Mouse (Mus musculus) liver, embryonic 12.5 days (tissue): ENCODE measurements around the gene Xpnpep3. TPM values are rescaled to one million over a fixed set of nuclear protein-coding genes. Genes with fewer than 3 reads are reported as not detected.
"Not testable (repeated sequence)": the region's sequence is repeated elsewhere in the genome, so short reads cannot be mapped to it uniquely, and the experiment has no call there.

ENCODE experiments used
- ATAC-seq: fragments of 200-750 bp; cut with Nextera tagmentation; 2 replicates; pipeline ENCODE4 v1.8.0; 2017; ENCODE audit warnings: moderate number of reproducible peaks, mild to moderate bottlenecking, moderate library complexity
- H3K27ac ChIP-seq: fragments of 300-500 bp; sonication (generic); 2 replicates; pipeline ENCODE4 v1.5.1; 2016; ENCODE audit warnings: mild to moderate bottlenecking
- H3K27me3 ChIP-seq: fragments of 300-500 bp; sonication (generic); replicated peaks from 2 replicates; pipeline ENCODE4 v1.6.1; 2016; ENCODE audit warnings: mild to moderate bottlenecking, moderate library complexity
- H3K36me3 ChIP-seq: fragments of 300-500 bp; sonication (generic); 2 replicates; pipeline ENCODE4 v1.6.1; 2016; ENCODE audit warnings: mild to moderate bottlenecking, moderate library complexity
- H3K4me1 ChIP-seq: fragments of 300-500 bp; sonication (generic); 2 replicates; pipeline ENCODE4 v1.6.1; 2016
- H3K4me2 ChIP-seq: fragments of 300-500 bp; sonication (generic); 2 replicates; pipeline ENCODE4 v1.6.1; 2016; ENCODE audit warnings: mild to moderate bottlenecking, moderate library complexity
- H3K4me3 ChIP-seq: fragments of 300-500 bp; sonication (generic); 2 replicates; pipeline ENCODE4 v1.5.1; 2016; ENCODE audit warnings: mild to moderate bottlenecking, moderate library complexity
- H3K9ac ChIP-seq: fragments of 300-500 bp; sonication (generic); 2 replicates; pipeline ENCODE4 v1.6.1; 2016; ENCODE audit warnings: mild to moderate bottlenecking, moderate library complexity
- H3K9me3 ChIP-seq: fragments of 300-500 bp; sonication (generic); replicated peaks from 2 replicates; pipeline ENCODE4 v1.6.1; 2016; ENCODE audit warnings: mild to moderate bottlenecking, moderate library complexity
- WGBS: fragments of 180-500 bp; shearing (Covaris S2); methylation state at CpG from one replicate; pipeline ENCODE4 v1.1.7; 2016; ENCODE audit not compliant: insufficient replicate concordance; 5-methylcytosine and 5-hydroxymethylcytosine counted together
- polyA plus RNA-seq: library from polyadenylated mRNA; unstranded; fragments of >200 nt; fragmentation: Nextera tagmentation; extraction: Ambion mirVana; gene quantifications from 2 replicates; pipeline ENCODE4 v1.2.1, GENCODE M21; 2016

Gene Xpnpep3
- polyA plus RNA-seq, 1 experiment from 2014 or later = 10.5 TPM

- Histone ChIP-seq H3K9ac (peak overlapping the region; percentile 73), H3K27ac (peak overlapping the region; percentile 92), H3K4me3 (peak overlapping the region; percentile 80), H3K27me3 (no peaks in the 10 kb centered on the region), H3K9me3 (peaks cover 15% of the 10 kb centered on the region), H3K4me1 (peaks cover 33% of the 10 kb centered on the region), H3K36me3 (peaks cover 29% of the 10 kb centered on the region), H3K4me2 (peak overlapping the region; percentile 88)
- no peak for ATAC-seq
- WGBS = 60% methylated on average over 12 of the region's 12 CpGs
Measured at GRCm38 (mm10) chr15:81465016-81465660, 65.2 kb downstream of the Xpnpep3 start.

- Histone ChIP-seq H3K9me3 (peaks cover 14% of the 10 kb centered on the region), H3K4me1 (peaks cover 33% of the 10 kb centered on the region), H3K27ac (peak within 1 kb of the TSS; percentile 92), H3K9ac (peak within 1 kb of the TSS; percentile 82), H3K4me3 (peak within 1 kb of the TSS; percentile 80), H3K27me3 (no peaks in the 10 kb centered on the region), H3K36me3 (peaks cover 34% of the 10 kb centered on the region), H3K4me2 (peak within 1 kb of the TSS; percentile 88)
- peak; percentile 96 for ATAC-seq
- WGBS = under 1% methylated on average over 62 of the region's 62 CpGs
Measured at GRCm38 (mm10) chr15:81465901-81466737, 66.2 kb downstream of the Xpnpep3 start, which contains the start of gene Rbx1. Rbx1 (plus strand) TSS chr15:81466296.

GRCm38 (mm10) chr15:81466738-81467113, 66.8 kb downstream of the Xpnpep3 start:
- under 1% methylated on average over 15 of the region's 15 CpGs for WGBS
- Histone ChIP-seq H3K27ac (peak overlapping the region; percentile 92), H3K9me3 (peaks cover 8% of the 10 kb centered on the region), H3K4me2 (peak overlapping the region; percentile 88), H3K4me3 (peak overlapping the region; percentile 80), H3K27me3 (no peaks in the 10 kb centered on the region), H3K9ac (peak overlapping the region; percentile 82), H3K36me3 (peaks cover 36% of the 10 kb centered on the region), H3K4me1 (peaks cover 33% of the 10 kb centered on the region)
- no peak for ATAC-seq

- WGBS = 84% methylated on average over 8 of the region's 8 CpGs
- H3K36me3 ChIP-seq = peaks cover 72% of the 10 kb centered on the region
- no peak overlapping the region for H3K27ac ChIP-seq
- H3K4me3 ChIP-seq = no peak overlapping the region
- no peak for ATAC-seq
- H3K9me3 ChIP-seq = no peaks in the 10 kb centered on the region
- no peak overlapping the region for H3K9ac ChIP-seq
- H3K4me1 ChIP-seq = peaks cover 35% of the 10 kb centered on the region
- no peaks in the 10 kb centered on the region for H3K27me3 ChIP-seq
- no peak overlapping the region for H3K4me2 ChIP-seq
Measured at GRCm38 (mm10) chr15:81470735-81471134, 70.8 kb downstream of the Xpnpep3 start.

DNA sequence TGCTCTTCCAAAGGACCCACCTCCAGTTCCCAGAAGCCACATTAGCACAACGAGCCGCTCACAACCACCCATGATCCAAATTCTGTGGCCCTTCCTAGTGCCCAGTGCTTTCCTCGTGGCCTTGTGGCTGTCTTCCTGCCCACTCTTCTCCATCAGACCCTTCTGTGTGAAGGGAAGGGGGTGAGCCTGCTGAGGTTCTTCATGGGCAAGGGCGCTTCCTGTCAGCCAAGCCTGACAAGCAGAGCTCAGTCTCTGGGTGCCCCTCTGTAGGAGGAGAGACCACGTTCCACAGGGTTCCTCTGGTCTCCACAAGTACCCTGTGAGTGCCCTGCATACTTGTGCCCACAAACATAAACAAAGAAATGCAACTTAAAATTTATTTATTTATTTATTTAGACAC, 72.3 kb downstream of the Xpnpep3 start:
- Histone ChIP-seq H3K9ac (no peak overlapping the region), H3K4me2 (no peak overlapping the region), H3K27ac (0 out of 2 replicates have a peak overlapping the region, but pooled peaks have one; percentile 25), H3K36me3 (peaks cover 81% of the 10 kb centered on the region), H3K4me3 (no peak overlapping the region), H3K27me3 (no peaks in the 10 kb centered on the region), H3K9me3 (no peaks in the 10 kb centered on the region), H3K4me1 (peaks cover 44% of the 10 kb centered on the region)
- ATAC-seq = no peak
- 77% methylated on average over 5 of the region's 5 CpGs for WGBS

DNA sequence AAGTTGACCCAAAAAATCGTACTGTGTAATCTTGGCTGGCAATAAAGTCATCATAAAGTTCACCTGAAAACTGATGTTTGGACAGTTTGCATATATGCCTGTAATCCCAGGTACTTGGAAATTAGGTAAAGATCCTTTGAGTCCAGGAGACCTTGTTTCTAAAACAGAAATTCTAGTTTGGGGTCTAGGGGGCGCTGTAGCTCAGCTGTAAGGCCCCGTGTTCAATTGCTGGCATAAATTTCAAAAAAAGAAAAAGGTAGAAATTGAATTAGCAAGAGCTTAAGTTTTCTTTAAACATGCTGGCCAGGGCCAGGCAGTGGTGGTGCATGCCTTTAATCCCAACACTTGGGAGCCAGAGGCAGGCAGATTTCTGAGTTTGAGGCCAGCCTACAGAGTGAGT, 75.7 kb downstream of the Xpnpep3 start:
- Histone ChIP-seq H3K9me3 (no peaks in the 10 kb centered on the region), H3K9ac (no peak overlapping the region), H3K4me1 (peaks cover 30% of the 10 kb centered on the region; the same call in 1 of the 2 replicates), H3K4me3 (no peak overlapping the region), H3K27me3 (no peaks in the 10 kb centered on the region), H3K27ac (0 out of 2 replicates have a peak overlapping the region, but pooled peaks have one; percentile 10), H3K36me3 (peaks cover 58% of the 10 kb centered on the region), H3K4me2 (no peak overlapping the region)
- no peak for ATAC-seq
- 30% methylated on average over 3 of the region's 3 CpGs for WGBS

- H3K27me3 ChIP-seq = no peaks in the 10 kb centered on the region
- H3K27ac ChIP-seq = 0 out of 2 replicates have a peak overlapping the region, but pooled peaks have one; percentile 36
- no peak overlapping the region for H3K4me3 ChIP-seq
- WGBS = 2% methylated on average over 2 of the region's 2 CpGs
- H3K9ac ChIP-seq = peak overlapping the region; percentile 34
- H3K36me3 ChIP-seq = peaks cover 49% of the 10 kb centered on the region
- ATAC-seq = no peak
- H3K9me3 ChIP-seq = no peaks in the 10 kb centered on the region
- peaks cover 38% of the 10 kb centered on the region; the same call in 1 of the 2 replicates for H3K4me1 ChIP-seq
- H3K4me2 ChIP-seq = peak overlapping the region; percentile 45
Measured at GRCm38 (mm10) chr15:81476597-81476996, 76.7 kb downstream of the Xpnpep3 start.

DNA sequence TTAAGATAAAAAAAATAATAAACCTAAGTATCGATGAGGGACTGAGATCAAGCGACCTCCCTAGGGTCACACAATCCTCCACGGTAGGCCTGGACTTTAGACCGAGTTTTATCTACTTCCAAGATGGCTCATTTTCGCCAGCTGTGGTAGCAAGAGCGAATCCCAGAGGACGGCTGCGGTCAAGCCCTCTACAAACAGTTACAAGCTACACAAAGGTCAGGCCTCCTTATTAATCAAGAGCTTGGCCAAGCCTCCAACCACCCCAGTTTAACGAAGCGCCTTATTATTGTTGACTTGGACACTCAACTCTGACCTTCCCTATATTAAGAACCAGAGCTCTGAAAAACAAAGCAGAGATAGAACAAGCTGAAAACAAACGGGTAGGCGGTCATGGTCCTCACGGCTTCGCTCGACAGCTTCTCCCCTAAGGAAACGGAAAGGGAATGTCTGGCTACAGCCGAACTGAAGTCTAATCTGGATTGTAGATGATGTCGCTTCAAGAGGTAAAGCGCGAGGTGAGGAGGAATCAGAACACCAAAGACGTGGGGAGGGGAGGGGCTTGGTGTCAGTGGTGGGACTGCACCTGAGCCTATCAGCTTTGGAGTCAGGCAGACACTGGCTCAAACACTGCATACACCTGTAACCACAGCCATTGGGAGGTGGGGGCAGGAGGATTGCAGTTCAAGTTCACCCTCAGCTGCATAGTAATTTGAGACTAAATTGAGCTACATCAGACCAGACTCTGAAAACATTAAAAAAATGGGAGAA, 79.7 kb downstream of the Xpnpep3 start:
- H3K27ac ChIP-seq = no peak overlapping the region
- H3K36me3 ChIP-seq = peaks cover 20% of the 10 kb centered on the region
- no peaks in the 10 kb centered on the region for H3K27me3 ChIP-seq
- H3K4me3 ChIP-seq = no peak overlapping the region
- ATAC-seq = no peak
- no peak overlapping the region for H3K9ac ChIP-seq
- 65% methylated on average over 21 of the region's 21 CpGs for WGBS
- no peak overlapping the region for H3K4me2 ChIP-seq
- H3K9me3 ChIP-seq = no peaks in the 10 kb centered on the region
- peaks cover 28% of the 10 kb centered on the region; the same call in 1 of the 2 replicates for H3K4me1 ChIP-seq

- H3K4me1 ChIP-seq = peaks cover 31% of the 10 kb centered on the region
Measured at GRCm38 (mm10) chr15:81480284-81480683, 80.3 kb downstream of the Xpnpep3 start.

GRCm38 (mm10) chr15:81480977-81481379, 81.0 kb downstream of the Xpnpep3 start:
- WGBS = 12% methylated on average over 13 of the region's 13 CpGs
- Histone ChIP-seq H3K4me3 (peak overlapping the region; percentile 49), H3K4me2 (peak overlapping the region; percentile 70), H3K27ac (no peak overlapping the region), H3K9me3 (no peaks in the 10 kb centered on the region), H3K9ac (peak overlapping the region; percentile 64), H3K27me3 (no peaks in the 10 kb centered on the region), H3K36me3 (peaks cover 6% of the 10 kb centered on the region; the same call in 1 of the 2 replicates), H3K4me1 (peaks cover 35% of the 10 kb centered on the region)
- peak; percentile 80 for ATAC-seq

More at GRCm38 (mm10) chr15:81480284-81480683, 80.3 kb downstream of the Xpnpep3 start:
- not testable (repeated sequence) for H3K4me3 ChIP-seq, H3K9me3 ChIP-seq, H3K27ac ChIP-seq, ATAC-seq, H3K27me3 ChIP-seq, H3K9ac ChIP-seq
- H3K36me3 ChIP-seq = peaks cover 13% of the 10 kb centered on the region
- 77% methylated on average over 3 of the region's 3 CpGs for WGBS
- 0 out of 2 replicates have a peak overlapping the region, but pooled peaks have one; percentile 70 for H3K4me2 ChIP-seq

GRCm38 (mm10) chr15:81482966-81483365, 83.0 kb downstream of the Xpnpep3 start:
- ATAC-seq = no peak
- 67% methylated on average over 2 of the region's 2 CpGs for WGBS
- H3K36me3 ChIP-seq = no peaks in the 10 kb centered on the region
- no peaks in the 10 kb centered on the region for H3K27me3 ChIP-seq
- H3K4me2 ChIP-seq = no peak overlapping the region
- no peak overlapping the region for H3K9ac ChIP-seq
- H3K4me3 ChIP-seq = no peak overlapping the region
- H3K27ac ChIP-seq = no peak overlapping the region
- no peaks in the 10 kb centered on the region for H3K9me3 ChIP-seq
- peaks cover 27% of the 10 kb centered on the region for H3K4me1 ChIP-seq
